Mouse (Mus musculus) liver (tissue): Measurements from ENCODE around the gene Dop1a.
A peak's percentile ranks its signal among the peaks of the same experiment; 100 is the strongest.

ENCODE experiments used
- DNase-seq: peaks from one replicate; pipeline ENCODE4 v3.0.0-alpha.2; 2020; ENCODE audit warnings: mixed read lengths

The Dop1a gene

DNA sequence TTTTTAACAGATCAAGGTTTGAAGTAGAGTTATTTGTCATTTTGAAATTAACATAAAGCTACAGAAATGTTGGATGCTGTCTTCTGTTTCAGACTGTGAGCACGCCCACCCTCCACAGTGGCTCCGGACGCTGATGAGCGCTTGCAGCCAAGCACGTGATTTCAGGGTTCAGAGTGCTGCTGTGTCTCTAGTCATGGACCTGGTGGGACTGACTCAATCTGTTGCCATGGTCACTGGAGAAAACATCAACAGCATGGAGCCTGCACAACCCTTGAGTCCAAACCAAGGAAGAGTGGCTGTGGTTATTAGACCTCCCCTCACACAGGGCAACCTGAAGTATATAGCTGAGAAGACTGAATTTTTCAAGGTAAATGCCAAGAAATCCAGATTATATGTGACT, 46.8 kb downstream of the Dop1a start:
- DNase-seq, result no peak

DNA sequence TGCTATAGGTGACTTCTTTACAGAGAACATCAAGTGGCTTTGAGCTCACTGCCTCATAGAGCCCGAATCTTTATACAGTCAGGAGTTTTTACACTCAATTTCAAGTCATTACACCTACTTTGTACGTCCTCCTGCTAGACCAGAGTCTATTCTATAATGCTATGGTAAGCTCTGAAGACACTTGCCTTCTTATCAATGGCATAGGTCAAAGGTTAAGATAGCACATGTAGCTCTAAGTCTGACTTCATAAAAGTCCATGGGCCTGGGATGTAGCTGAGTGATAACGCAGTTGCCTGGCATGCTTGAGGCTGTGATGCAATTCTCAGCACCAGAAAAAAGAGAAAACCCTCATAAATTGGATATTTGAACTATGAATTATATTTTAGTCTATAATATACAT, 47.4 kb downstream of the Dop1a start:
- DNase-seq, result no peak

DNA sequence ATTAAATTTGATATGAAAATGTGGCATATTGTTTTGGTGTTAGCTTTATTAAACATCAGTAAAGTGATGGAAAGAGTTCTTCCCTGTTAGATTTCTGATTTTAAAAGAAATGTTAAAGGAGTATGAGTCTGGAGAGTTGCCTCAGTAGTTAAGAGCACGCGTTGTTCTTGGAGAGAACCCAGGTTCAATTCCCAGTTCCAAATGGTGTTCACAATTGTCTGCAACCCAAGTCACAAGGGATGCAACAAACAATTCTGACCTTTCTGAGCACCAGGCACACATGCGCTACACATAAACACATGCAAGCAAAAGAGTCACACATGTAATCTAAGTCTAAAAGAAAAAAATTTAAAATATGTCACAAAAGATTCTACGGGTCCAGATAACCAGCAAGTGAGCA, 47.8 kb downstream of the Dop1a start:
- DNase-seq, result no peak

DNA sequence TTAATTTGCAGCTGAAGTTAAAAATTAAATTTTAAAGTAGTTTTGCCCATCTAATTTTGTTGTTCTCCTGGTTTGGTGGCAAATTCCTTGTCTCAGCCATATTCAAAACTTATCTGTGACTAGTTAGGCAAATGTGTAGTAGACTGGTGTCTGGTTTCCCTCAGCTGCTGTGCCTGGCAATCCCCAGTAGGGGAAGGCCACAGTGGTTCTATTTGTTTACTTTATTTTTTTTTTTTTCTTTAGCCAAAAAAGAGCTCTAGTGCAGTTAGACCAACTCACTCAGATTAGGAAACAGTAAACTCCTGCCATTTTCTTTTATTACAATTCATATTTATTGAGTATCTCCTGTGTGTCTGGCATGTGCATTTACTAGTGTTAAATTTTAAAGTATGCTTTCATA, 55.4 kb downstream of the Dop1a start:
- no peak for DNase-seq

DNA sequence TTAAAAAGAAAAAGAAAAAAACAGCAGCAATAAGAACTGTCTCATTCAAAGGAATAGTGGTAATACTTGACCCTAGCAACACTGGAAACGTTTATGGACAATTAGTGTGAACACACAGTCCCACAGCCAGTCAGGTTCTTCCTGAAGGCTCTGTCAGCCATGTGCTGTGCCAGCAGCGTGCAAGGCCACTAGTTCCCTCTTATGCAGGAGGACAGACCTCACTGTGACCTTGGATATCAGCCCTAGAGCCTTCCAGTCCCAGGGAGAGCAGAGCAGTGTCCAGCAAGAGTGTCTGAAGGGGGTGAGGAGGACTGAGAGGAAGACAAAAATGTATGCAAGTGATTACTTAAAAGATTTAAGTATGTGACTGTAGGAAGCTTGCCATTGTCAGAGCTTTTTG, 58.6 kb downstream of the Dop1a start:
- no peak for DNase-seq

DNA sequence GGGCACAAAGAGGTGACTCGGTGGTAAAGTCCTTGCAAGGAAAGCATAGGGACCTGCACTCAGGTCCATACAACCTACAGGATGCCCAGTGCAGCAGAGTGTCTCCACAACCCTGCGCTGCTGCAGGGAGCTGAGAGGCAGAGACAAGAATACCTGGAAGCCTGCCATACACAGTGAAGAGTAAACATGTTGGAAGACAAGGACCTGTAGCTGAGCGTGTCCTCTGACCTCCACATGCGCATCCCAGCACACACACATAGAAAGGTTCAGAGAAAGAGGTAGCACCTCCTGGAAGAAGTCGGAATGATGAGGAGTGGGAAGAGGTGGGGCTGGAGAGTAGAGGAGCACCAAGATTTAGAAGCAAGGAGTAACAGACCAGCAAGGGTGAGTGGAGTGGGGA, 67.1 kb downstream of the Dop1a start:
- no peak for DNase-seq

DNA sequence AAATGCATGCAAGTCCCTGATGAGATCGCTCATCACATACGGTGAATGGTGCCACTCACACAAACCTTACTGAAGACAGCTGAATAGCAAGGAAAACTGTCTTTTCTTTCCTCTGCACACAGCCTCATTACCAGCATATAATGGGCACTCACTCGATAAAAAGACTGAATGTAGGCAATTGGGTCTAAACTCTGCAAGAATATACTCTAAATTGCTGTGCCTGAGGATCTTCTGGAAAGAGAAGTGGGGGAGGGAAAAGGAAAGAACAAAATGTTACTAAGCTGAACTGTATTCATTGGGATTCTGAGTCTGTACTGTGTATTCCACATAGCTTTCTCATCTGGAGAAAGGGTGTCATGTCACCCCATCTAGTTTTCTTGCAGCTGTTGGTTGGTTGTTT, 76.5 kb downstream of the Dop1a start:
- DNase-seq, result no peak

DNA sequence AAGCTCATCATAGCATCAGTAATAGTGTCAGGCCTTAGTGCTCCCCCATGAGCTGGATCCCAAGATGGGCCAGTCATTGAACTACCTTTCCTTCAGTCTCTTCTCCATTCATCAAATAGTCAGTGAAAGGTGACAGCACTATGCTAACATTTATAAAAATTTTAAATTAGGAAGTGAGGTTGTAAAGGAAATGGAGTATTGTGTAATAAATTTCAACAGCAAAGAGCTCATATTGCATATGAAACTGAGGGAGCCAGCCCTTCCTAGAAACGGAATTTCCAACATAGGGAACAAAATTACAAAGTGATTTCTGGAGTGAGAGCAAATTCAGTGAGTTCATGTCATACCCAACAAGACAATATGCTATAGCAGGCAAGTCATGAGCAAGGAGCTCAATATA, 77.6 kb downstream of the Dop1a start:
- no peak for DNase-seq

DNA sequence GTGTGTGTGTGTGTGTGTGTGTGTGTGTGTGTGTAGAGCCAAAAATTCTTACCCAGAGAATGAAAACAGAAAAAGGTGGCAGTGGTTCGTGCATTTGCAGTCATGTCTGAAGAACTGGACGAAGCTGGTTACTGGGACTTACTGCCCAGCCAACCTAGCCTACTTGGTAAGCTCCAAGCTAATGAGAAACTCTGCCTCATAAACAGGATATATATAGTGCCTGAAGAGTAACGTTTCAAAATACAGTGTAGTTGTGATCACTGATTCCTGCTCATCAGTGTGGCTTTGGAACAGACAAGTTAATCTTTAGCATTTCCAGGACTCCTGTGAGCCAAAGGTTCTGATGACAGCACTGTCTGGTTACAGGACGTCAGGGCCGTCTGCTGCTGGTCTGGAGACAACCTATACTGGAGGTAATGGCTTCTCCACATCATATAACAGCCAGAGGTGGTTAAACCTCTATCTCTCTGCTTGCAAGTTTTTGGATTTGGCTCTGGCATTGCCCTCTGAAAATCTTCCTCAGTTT, 82.7 kb downstream of the Dop1a start:
- no peak for DNase-seq

DNA sequence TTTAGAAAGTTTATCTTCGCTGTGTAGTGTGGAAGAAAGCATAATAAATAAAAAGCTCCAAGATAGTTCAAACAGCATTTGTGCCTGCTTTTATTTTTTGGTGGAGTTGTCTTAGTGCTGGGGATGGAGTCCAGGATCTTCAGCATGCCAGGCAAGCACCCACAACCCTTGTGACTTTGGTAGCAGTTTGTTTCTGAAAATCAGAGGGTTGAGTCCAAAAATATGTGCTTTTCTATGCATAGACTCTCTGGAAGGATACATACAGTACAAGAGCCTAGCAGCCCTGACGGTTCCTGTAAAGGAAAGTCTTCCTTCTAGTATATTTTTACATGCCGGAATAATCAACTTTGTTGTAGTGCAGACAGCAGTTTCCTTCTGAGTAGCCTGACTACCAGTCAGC, 83.8 kb downstream of the Dop1a start:
- no peak for DNase-seq

DNA sequence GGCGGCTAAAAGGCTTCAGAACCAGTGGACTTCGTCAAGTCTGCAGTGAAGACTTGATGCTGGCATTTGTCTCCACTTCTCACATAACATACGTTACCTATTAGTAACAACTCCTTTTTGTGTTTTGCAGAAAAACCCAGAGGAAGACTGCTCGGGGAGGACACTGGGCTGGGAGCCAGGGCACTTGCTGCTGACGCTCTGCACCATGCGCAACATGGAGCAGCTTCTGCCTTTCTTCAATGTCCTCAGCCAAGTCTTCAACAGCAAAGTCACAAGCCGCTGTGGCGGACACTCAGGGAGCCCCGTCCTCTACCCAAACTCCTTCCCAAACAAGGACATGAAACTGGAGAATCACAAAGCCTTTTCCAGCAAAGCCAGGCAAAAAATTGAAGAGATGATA, 86.9 kb downstream of the Dop1a start:
- DNase-seq, result no peak

DNA sequence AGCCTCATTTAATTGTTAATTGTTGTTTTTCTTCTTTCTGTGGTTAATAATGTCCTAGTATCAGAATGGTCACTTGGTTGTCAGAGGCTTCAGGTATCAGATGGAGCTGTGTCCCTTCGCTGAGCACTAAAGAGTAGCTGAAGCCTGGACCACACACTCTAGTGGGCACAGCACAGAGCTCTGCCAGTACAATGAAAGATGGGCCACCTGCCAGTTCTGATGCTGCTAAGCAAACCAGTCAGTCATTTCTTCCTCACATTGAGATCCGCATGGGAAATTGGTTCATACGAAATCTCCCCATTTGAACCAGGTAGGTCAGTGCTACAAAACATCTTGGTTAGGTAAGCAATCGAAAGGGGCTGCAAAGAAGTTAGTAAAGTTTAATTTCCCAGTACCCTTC, 87.7 kb downstream of the Dop1a start:
- no peak for DNase-seq

DNA sequence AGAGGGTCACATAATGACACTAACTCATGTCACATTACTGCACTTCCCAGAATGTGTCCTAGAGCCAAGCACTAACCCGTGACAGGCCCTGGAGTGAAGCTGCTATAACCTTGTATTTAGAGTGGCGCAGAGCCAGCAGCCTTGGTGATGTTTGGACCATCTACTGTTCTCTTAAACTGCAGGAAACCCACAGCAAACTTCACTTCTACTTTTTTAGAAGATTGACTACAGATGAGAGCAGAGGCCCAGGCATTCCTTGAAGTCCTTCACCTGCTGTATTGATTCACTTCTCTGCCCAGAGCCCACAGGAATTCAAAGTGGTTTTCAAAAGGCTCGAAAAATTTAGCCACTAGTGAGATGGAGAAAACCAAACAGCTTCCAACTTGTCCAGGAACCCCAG, 93.6 kb downstream of the Dop1a start:
- no peak for DNase-seq

DNA sequence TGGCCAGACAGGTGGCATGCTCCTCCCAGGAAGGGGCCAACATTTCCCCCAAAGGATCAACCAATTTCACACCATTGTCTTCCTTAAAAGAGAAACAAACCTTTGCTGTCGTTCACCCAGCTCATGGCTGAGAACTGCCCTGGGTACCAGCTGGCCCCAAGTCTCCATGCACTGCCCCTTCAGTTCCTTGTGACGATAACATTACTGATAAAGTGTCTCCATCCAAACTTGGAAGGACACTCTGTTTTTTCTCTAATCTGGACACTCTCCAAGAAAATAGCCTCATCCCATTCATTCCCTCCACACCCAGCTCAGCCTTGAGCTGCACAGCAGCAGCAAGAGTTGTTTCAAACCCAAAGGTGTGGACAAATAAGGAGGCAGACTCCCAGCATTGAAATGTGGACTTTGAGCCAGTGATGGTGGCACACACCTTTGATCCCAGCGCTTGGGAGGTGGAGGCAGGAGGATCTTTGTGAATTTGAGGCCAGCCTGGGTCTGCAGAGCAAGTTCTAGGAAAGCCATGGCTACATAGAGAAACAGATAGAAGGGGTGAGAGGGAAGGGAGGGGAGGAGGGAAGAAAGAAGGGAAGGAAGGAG, 102.5 kb downstream of the Dop1a start:
- DNase-seq, result no peak

DNA sequence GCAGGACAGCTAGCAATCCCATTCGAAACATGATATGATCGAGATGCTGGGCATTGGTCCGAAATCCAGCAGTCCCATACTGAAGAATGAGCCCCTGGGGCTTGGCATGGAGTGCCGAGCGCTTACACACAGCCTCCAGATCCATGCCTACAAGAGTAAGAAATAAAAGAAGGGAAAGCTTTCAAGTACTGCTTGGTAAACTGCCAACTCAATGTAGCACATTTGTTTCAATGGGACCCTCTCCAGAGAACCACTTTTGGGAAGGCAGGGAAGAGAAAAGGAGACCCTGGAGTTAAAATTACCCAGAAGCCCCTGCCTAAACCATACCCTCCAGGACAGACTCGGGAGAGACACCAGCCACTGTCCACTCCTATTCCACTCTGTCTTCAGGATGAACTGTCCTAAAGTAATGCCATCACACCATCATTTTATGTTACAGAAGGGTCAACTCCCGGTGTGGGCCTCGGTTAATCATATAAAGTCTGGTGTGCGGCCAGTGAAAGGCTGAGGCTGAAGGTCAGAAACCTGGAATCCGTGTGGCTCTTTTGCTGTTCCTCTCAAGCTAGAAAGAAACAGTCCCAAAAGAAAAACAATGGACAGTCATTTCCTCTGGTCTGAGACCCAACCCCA, 103.4 kb downstream of the Dop1a start:
- no peak for DNase-seq

DNA sequence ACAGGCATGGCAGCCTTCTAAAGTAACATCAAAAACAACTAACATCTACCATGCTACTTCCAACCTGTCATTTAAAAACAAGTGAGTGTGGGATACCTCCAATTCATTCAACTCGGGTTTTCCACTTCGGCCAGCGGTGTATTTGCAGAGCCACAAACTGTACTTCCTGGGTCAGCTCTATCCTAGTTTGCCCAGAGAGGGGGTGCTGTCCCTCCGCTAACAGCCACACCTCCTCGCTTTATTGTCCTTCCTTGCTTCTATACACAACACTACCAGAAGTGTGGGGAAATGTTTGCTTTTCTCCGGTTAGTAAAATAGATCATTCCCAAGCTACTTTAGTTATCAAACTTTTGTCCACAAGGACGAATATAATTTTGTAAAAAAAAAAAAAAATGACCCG, 104.0 kb downstream of the Dop1a start:
- no peak for DNase-seq

DNA sequence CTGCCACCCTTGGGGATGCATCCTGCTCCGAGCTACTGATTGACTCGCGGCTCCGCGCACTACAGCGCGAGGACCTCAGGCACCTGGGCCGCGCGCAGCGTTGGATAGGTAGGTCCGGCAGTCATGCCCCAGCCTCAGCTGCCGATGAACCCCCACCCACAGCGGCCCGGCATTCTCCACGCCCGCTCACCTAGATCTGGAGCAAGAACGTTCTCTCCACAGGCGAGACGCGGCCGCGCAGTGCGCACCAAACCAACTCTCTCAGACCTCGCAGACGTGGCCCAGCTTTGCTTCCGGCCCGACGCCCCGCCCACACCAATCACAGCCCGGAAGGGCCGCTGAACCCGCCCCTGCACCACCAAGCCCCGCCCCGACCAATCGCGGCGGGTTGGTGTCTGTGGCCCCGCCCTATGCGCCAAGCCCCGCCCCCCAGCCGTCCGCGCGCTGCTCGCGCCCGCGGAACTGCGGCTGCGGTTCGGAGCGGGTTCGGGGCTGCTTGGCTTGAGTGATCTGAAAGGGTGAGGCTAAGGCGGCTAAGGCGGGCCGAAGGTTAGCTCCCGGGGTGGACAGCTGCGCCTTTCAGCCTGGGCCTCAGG, 104.7 kb downstream of the Dop1a start, which contains the start of the genes Pgm3 and Rwdd2a:
Gene Pgm3 (minus strand): TSS at position 303 of the 596 bp plus-strand sequence.
Gene Rwdd2a (plus strand): TSS at position 452 of the 596 bp plus-strand sequence.
- DNase-seq, result peak; percentile 98

DNA sequence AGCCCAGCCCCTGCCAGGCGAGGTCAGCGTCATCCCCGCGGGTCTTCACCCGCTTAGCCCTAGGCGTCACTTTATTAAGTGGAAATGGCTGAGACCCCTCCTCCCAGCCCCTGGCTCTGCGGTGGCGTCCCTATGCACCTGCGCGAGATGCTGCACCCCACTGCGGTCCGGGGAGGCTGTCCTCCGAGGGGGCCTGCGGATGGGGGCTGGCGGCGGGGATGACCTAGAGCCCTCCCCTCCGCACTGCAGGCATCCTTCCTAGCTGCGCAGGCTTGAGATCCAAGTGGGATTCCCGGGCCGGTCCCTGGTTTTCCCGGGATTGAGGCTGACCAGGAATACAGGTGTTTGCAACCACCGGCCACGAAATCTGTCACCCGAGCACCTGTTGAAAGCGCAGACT, 105.2 kb downstream of the Dop1a start:
- peak; percentile 22 for DNase-seq

DNA sequence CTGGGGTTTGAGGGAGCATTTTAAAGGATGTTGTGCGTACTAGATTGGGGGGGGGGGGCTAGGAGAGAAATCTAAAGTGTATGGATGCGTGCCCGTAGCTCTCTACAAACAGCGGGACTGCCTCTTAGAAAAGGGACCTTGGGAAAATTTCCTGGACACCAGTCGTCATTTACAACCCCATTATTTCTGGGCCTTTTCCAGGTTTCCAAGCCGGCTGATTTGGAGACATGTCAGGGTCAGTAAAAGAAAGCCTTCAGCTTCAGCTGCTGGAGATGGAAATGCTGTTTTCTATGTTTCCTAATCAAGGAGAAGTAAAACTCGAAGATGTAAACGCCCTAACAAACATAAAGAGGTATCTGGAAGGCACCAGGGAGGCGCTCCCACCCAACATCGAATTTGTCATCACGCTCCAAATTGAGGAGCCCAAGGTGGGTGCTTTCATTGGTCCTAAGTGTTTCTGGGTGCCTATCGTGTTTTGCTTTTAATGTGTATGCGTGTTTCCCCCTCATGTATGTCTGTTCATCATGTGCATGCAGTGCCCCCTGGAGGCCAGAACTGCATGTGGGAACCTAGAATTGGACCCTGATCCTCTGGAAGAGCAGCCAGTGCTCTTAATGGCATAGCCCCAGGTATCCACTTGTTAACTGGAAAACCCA, 105.8 kb downstream of the Dop1a start:
- DNase-seq, result peak; percentile 87

DNA sequence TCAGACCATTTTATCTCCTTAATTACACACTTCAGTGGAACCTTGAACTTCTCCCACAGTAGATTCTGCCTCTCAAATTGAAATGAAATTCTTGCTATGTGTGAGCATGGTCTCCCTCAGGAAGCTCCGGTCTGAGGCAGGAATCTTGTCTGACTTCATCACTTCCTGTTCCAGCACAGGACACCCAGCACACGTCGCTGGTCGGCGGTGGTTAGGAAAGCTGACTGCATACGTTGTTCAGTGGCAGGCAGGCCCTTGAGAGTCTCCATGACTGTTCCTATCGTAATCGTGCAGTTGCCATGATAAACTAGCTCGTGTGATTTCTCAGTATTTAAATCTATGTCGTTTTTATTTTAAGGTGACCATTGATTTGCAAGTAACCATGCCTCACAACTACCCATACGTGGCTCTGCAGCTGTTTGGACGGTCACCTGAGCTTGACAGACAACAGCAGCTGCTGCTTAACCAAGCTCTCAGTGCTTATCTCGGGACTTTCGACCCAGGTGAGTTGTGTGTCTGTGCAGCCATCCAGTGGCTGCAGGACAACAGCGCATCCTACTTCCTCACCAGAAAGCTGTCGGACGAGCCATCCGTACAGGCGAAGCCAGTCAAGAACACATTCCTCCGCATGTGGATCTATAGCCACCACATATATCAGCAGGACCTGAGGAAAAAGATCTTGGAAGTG, 106.8 kb downstream of the Dop1a start:
- no peak for DNase-seq

DNA sequence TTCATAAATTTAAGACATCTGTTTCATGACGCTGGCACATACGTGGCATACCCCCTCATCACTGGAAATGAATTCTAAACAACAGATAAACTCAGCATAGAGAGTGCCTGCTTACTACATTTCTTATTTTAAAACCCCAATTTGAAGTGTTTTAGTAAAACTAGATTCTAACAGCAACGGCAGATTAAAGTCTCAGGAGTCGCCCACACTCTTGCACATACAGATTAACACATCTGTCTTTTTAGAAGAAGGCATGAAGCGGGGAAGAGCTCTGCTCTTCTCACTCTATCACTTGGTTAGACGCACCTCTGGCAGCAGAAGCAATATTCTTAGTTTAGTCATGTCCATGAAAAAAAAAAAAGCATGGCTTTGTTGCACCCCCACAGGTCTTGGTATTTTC, 108.2 kb downstream of the Dop1a start:
- no peak for DNase-seq

DNA sequence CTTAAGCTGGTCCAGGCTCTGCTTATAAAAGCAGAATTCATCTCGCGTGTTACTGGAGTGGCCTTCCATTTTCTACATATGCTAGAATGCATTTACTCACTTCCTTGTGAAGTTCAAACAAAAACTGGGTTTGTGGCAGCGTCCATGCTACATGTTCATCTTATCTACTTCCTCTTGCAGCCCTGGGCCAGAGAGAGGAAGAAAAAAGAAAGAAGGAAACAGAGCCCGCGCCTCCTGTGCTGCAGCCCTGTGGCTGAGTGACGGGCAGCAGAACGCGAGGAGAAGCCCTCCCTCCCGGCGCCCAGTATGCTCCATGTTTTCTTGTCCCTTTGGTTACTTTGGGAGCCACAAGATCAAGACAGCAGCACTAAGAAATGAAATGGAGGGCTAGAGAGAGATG, 112.7 kb downstream of the Dop1a start:
- DNase-seq, result peak; percentile 18

DNA sequence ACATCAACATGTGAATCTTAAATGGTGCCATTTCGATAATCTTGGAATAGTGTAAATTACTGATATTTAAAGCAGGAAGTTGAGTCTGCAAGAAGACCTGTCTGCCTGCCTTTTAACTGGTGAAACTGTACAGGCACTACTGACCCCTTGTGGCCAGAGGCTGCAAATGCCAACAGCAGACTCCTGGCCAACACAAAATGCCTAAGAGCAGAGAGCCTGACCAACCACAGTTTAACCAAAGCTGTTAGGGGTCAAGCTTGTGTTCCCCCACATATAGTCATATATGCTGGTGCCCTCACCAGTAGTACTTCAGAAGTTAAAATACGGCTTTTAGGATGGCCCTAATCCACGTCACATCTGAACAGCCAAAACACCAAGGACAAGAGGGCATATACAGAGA, 116.8 kb downstream of the Dop1a start:
- peak; percentile 71 for DNase-seq
